ENCODE assay signal across 11 mouse cellular contexts in the genomic region with DNA sequence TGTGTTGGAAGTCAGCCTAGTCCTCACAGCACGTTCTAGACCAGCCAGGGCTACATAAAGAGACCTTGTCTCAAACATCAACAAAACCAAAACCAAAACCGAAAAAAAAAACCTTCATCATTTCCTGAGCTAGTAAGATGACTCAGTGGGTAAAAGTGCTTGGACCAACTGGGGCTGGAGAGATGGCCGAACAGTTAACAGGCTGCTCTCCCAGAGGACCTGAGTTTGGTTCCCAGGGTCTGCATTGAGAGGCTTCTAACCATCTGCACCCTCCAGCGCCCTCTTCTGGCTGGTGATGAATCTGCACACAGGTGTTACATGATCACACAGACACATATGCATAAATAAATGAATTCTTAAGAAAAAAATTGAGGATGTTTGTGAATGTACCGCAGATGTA. TPM values are rescaled to one million over a fixed set of nuclear protein-coding genes. Genes with fewer than 3 reads are reported as not detected.
DNase-seq lines count a peak whose midpoint lies in the region; ATAC-seq and TF ChIP-seq lines count a peak whose summit lies in the region.
"Had no signal": no experiment of that assay in that cellular context is flagged by ENCODE, and none has a peak within 500 bp of the region (broad histone marks: within the 10 kb centered on the region; RNA-seq: fewer than 3 reads in every experiment).

No protein-coding gene starts in this region.

- H3K27me3 ChIP-seq in intestine, postnatal 0 days (replicated peaks; ENCODE audit: control insufficient read depth, insufficient read depth, low read length), result no peaks in the 10 kb centered on the region
- H3K27me3 ChIP-seq in intestine, embryonic 16.5 days (replicated peaks; ENCODE audit: control insufficient read depth, insufficient read depth, low read length), result no peaks in the 10 kb centered on the region
- H3K27me3 ChIP-seq in myocyte (ENCODE audit: control insufficient read depth, insufficient read depth, insufficient read length), result no peaks in the 10 kb centered on the region
- no peaks in the 10 kb centered on the region for H3K27me3 ChIP-seq in heart, embryonic 11.5 days (ENCODE audit: control insufficient read depth, insufficient read depth, low read length)
- H3K27me3 ChIP-seq: limb, embryonic 15.5 days had no signal

- no peak overlapping the region for H3K4me2 ChIP-seq in intestine, postnatal 0 days (replicated peaks; ENCODE audit: low read depth)
- no peak overlapping the region for H3K4me2 ChIP-seq in intestine, embryonic 16.5 days (ENCODE audit: low read depth, low read length)
- peak overlapping the region; percentile 22 for H3K4me2 ChIP-seq in myocyte (ENCODE audit: low read depth)
- no peak overlapping the region for H3K4me2 ChIP-seq in heart, embryonic 11.5 days
- H3K4me2 ChIP-seq: limb, embryonic 15.5 days had no signal

- TF ChIP-seq CTCF in intestine, postnatal 0 days (IDR thresholded peaks at IDR 0.05; ENCODE audit: low read depth), result peak; percentile 56
- TF ChIP-seq CTCF in bone marrow, adult 2 months (IDR thresholded peaks at IDR 0.05; ENCODE audit: control insufficient read depth, insufficient read depth, low read length), result peak; percentile 58

- H3K4me3 ChIP-seq in intestine, postnatal 0 days (ENCODE audit: low read depth, low read length), result no peak overlapping the region
- H3K4me3 ChIP-seq in intestine, embryonic 16.5 days (ENCODE audit: low read length), result no peak overlapping the region
- no peak overlapping the region for H3K4me3 ChIP-seq in bone marrow, adult 2 months (replicated peaks; ENCODE audit: control insufficient read depth, low read depth, low read length)
- no peak overlapping the region for H3K4me3 ChIP-seq in myocyte
- H3K4me3 ChIP-seq in heart, embryonic 11.5 days (ENCODE audit: low read depth, low read length), result no peak overlapping the region
- H3K4me3 ChIP-seq: heart, embryonic 10.5 days; limb, embryonic 15.5 days had no signal

- no peak overlapping the region for H3ac ChIP-seq in myocyte (ENCODE audit: control insufficient read depth, insufficient read length)

- H3K27ac ChIP-seq in intestine, postnatal 0 days (ENCODE audit: low read depth, low read length), result no peak overlapping the region
- H3K27ac ChIP-seq in intestine, embryonic 16.5 days (ENCODE audit: low read length), result no peak overlapping the region
- no peak overlapping the region for H3K27ac ChIP-seq in bone marrow, adult 2 months (ENCODE audit: control insufficient read depth, insufficient read depth, low read depth, low read length, poor library complexity)
- no peak overlapping the region for H3K27ac ChIP-seq in heart, embryonic 11.5 days (ENCODE audit: low read depth, low read length)
- H3K27ac ChIP-seq: heart, embryonic 10.5 days; limb, embryonic 15.5 days had no signal

- H3K36me3 ChIP-seq in intestine, postnatal 0 days (ENCODE audit: control insufficient read depth, insufficient read depth), result no peaks in the 10 kb centered on the region
- no peaks in the 10 kb centered on the region for H3K36me3 ChIP-seq in intestine, embryonic 16.5 days (ENCODE audit: control insufficient read depth, insufficient read depth, low read length)
- no peaks in the 10 kb centered on the region for H3K36me3 ChIP-seq in myocyte (ENCODE audit: control insufficient read depth, insufficient read depth)
- no peaks in the 10 kb centered on the region for H3K36me3 ChIP-seq in heart, embryonic 11.5 days (ENCODE audit: control insufficient read depth, insufficient read depth, low read length)
- H3K36me3 ChIP-seq: heart, embryonic 10.5 days; limb, embryonic 15.5 days had no signal

- peak; percentile 81 for DNase-seq in CD4-positive, CD25-positive, alpha-beta regulatory T cell, adult 2 months (ENCODE audit: low read depth, low spot score)
- no peak for DNase-seq in cerebellum, adult 11-12 months
- DNase-seq in gastrocnemius, postnatal 14 days, result no peak
- DNase-seq: right cerebral cortex, postnatal 14 days had no signal

- H3K9me3 ChIP-seq in intestine, postnatal 0 days (ENCODE audit: control insufficient read depth), result no peaks in the 10 kb centered on the region
- H3K9me3 ChIP-seq in intestine, embryonic 16.5 days (ENCODE audit: control insufficient read depth, low read length), result no peaks in the 10 kb centered on the region
- H3K9me3 ChIP-seq in heart, embryonic 11.5 days (replicated peaks; ENCODE audit: control insufficient read depth, low read length), result no peaks in the 10 kb centered on the region
- H3K9me3 ChIP-seq: heart, embryonic 10.5 days; limb, embryonic 15.5 days had no signal

- ATAC-seq in intestine, postnatal 0 days, result no peak
- ATAC-seq in intestine, embryonic 16.5 days, result no peak
- no peak for ATAC-seq in heart, embryonic 11.5 days (replicated peaks; ENCODE audit: insufficient number of reproducible peaks, low FRiP score, low TSS enrichment)

- intact Hi-C loops in gastrocnemius, postnatal 14 days (cut with DNase I; ENCODE audit: low total_unique reads), result no loop called here

- no peaks in the 10 kb centered on the region; the same call in 1 of the 2 replicates for H3K4me1 ChIP-seq in intestine, postnatal 0 days (replicated peaks; ENCODE audit: control insufficient read depth, insufficient read depth, low read length)
- no peaks in the 10 kb centered on the region for H3K4me1 ChIP-seq in intestine, embryonic 16.5 days (ENCODE audit: control insufficient read depth, insufficient read depth, low read length)
- H3K4me1 ChIP-seq in bone marrow, adult 2 months (ENCODE audit: control insufficient read depth, insufficient read depth, low read length), result peaks cover 2% of the 10 kb centered on the region; the same call in 1 of the 2 replicates
- peaks cover 8% of the 10 kb centered on the region for H3K4me1 ChIP-seq in heart, embryonic 11.5 days (ENCODE audit: control insufficient read depth, insufficient read depth, low read length)

- no peak for TF ChIP-seq POLR2A in bone marrow, adult 2 months (IDR thresholded peaks at IDR 0.05; ENCODE audit: borderline replicate concordance, control insufficient read depth, low read depth, low read length)
- TF ChIP-seq POLR2A in myocyte (IDR thresholded peaks at IDR 0.05; ENCODE audit: insufficient read length, low read depth), result no peak

- H3K9ac ChIP-seq in intestine, postnatal 0 days (ENCODE audit: low read depth, low read length), result no peak overlapping the region
- H3K9ac ChIP-seq in intestine, embryonic 16.5 days (ENCODE audit: low read depth, low read length), result no peak overlapping the region
- H3K9ac ChIP-seq in heart, embryonic 11.5 days (ENCODE audit: low read depth, low read length), result no peak overlapping the region
- H3K9ac ChIP-seq: limb, embryonic 15.5 days had no signal

- WGBS in intestine, postnatal 0 days, result 63% methylated on average over 5 of the region's 5 CpGs
- 64% methylated on average over 5 of the region's 5 CpGs for WGBS in intestine, embryonic 16.5 days
- WGBS in bone marrow, adult 2 months, result 26% methylated on average over 5 of the region's 5 CpGs
- 63% methylated on average over 5 of the region's 5 CpGs for WGBS in heart, embryonic 11.5 days (ENCODE audit: insufficient replicate concordance)

- H3K79me2 ChIP-seq in myocyte (ENCODE audit: control insufficient read depth, insufficient read depth), result no peaks in the 10 kb centered on the region

TF ChIP-seq in myocyte, 11 proteins besides CTCF, POLR2A, EP300 and RAD21 (continues in another document):
- no peak for TF ChIP-seq POLR2AphosphoS2 (IDR thresholded peaks at IDR 0.05; ENCODE audit: insufficient read length, low read depth)

RNA-seq across cellular contexts. Expression of a gene that starts 6.3 kb away (rescaled TPM):
- 1.1 and 1.2 TPM in 2 replicates for polyA plus RNA-seq in intestine, postnatal 0 days (2015; fragmentation: Nextera tagmentation; extraction: Ambion mirVana)
- 6.4 and 7.5 TPM in 2 replicates for polyA plus RNA-seq in intestine, embryonic 16.5 days (2015; fragmentation: Nextera tagmentation; extraction: Ambion mirVana)
- polyA plus RNA-seq in bone marrow, adult 2 months (2011; ENCODE audit: insufficient read depth, insufficient read length, low replicate concordance, missing spikeins), result 31.2 and 63.0 TPM in 2 replicates
- 9.1 TPM for polyA plus RNA-seq in myocyte (2012; fragmentation: generic; extraction: Trizol)
- polyA plus RNA-seq in heart, embryonic 11.5 days (2014; fragmentation: Nextera tagmentation; extraction: Ambion mirVana), result 2.3 and 2.6 TPM in 2 replicates
- total RNA-seq in gastrocnemius, postnatal 14 days (2021), result under 1 TPM; 0.31 to 0.33 TPM

RNA-seq across cellular contexts. Expression of a gene that starts 15.3 kb away (rescaled TPM):
- 179 and 201 TPM in 2 replicates for polyA plus RNA-seq in intestine, postnatal 0 days (2015; fragmentation: Nextera tagmentation; extraction: Ambion mirVana)
- 135 and 160 TPM in 2 replicates for polyA plus RNA-seq in intestine, embryonic 16.5 days (2015; fragmentation: Nextera tagmentation; extraction: Ambion mirVana)
- polyA plus RNA-seq in bone marrow, adult 2 months (2011; ENCODE audit: insufficient read depth, insufficient read length, low replicate concordance, missing spikeins), result 55.0 and 68.0 TPM in 2 replicates
- 156 TPM for polyA plus RNA-seq in myocyte (2012; fragmentation: generic; extraction: Trizol)
- polyA plus RNA-seq in heart, embryonic 11.5 days (2014; fragmentation: Nextera tagmentation; extraction: Ambion mirVana), result 129 and 144 TPM in 2 replicates
- total RNA-seq in gastrocnemius, postnatal 14 days (2021), result 10 to 100 TPM; 61.6 to 65.3 TPM

RNA-seq across cellular contexts. Expression of a gene that starts 41.4 kb away (rescaled TPM):
- 7.4 and 8.8 TPM in 2 replicates for polyA plus RNA-seq in intestine, postnatal 0 days (2015; fragmentation: Nextera tagmentation; extraction: Ambion mirVana)
- 22.9 and 24.4 TPM in 2 replicates for polyA plus RNA-seq in intestine, embryonic 16.5 days (2015; fragmentation: Nextera tagmentation; extraction: Ambion mirVana)
- polyA plus RNA-seq in bone marrow, adult 2 months (2011; ENCODE audit: insufficient read depth, insufficient read length, low replicate concordance, missing spikeins), result 11.8 and 43.0 TPM in 2 replicates
- 15.3 TPM for polyA plus RNA-seq in myocyte (2012; fragmentation: generic; extraction: Trizol)
- polyA plus RNA-seq in heart, embryonic 11.5 days (2014; fragmentation: Nextera tagmentation; extraction: Ambion mirVana), result 18.7 and 20.0 TPM in 2 replicates
- total RNA-seq in gastrocnemius, postnatal 14 days (2021), result 1 to 10 TPM; 7.3 to 7.7 TPM

RNA-seq across cellular contexts. Expression of a gene that starts 43.7 kb away (rescaled TPM):
- polyA plus RNA-seq in intestine, postnatal 0 days (2015; fragmentation: Nextera tagmentation; extraction: Ambion mirVana), result 1,144 and 1,190 TPM in 2 replicates
- 1,239 and 1,387 TPM in 2 replicates for polyA plus RNA-seq in intestine, embryonic 16.5 days (2015; fragmentation: Nextera tagmentation; extraction: Ambion mirVana)
- 386 and 402 TPM in 2 replicates for polyA plus RNA-seq in bone marrow, adult 2 months (2011; ENCODE audit: insufficient read depth, insufficient read length, low replicate concordance, missing spikeins)
- 502 TPM for polyA plus RNA-seq in myocyte (2012; fragmentation: generic; extraction: Trizol)
- polyA plus RNA-seq in heart, embryonic 11.5 days (2014; fragmentation: Nextera tagmentation; extraction: Ambion mirVana), result 734 and 757 TPM in 2 replicates
- total RNA-seq in gastrocnemius, postnatal 14 days (2021), result 100 to 1,000 TPM; 132 to 170 TPM

RNA-seq across cellular contexts. Expression of a gene that starts 55.5 kb away (rescaled TPM):
- 15.7 and 16.1 TPM in 2 replicates for polyA plus RNA-seq in intestine, postnatal 0 days (2015; fragmentation: Nextera tagmentation; extraction: Ambion mirVana)
- 13.9 and 14.7 TPM in 2 replicates for polyA plus RNA-seq in intestine, embryonic 16.5 days (2015; fragmentation: Nextera tagmentation; extraction: Ambion mirVana)
- polyA plus RNA-seq in bone marrow, adult 2 months (2011; ENCODE audit: insufficient read depth, insufficient read length, low replicate concordance, missing spikeins), result 3.1 and 8.9 TPM in 2 replicates
- 101 TPM for polyA plus RNA-seq in myocyte (2012; fragmentation: generic; extraction: Trizol)
- polyA plus RNA-seq in heart, embryonic 11.5 days (2014; fragmentation: Nextera tagmentation; extraction: Ambion mirVana), result 38.3 and 40.2 TPM in 2 replicates
- total RNA-seq in gastrocnemius, postnatal 14 days (2021), result 10 to 100 TPM; 21.2 to 21.3 TPM
